Mouse (Mus musculus): ENCODE data around the gene Cyth1. TPM values are rescaled to one million over a fixed set of nuclear protein-coding genes. Genes with fewer than 3 reads are reported as not detected.

The Cyth1 gene
- polyA plus RNA-seq, 1 experiment: 6.1 TPM

GRCm38 (mm10) chr11:118289562-118289961 lies 41.2 kb upstream of the Cyth1 start:
- TF ChIP-seq CTCF (IDR thresholded peaks at IDR 0.05; ENCODE audit: low read depth, low read length) (no peak), EP300 (IDR thresholded peaks at IDR 0.05; ENCODE audit: insufficient read depth, low read depth, low read length) (no peak), POLR2A (IDR thresholded peaks at IDR 0.05; ENCODE audit: insufficient read depth, low read length) (no peak)
- Histone ChIP-seq H3K27me3 (ENCODE audit: control insufficient read depth, insufficient read depth, low read length, poor library complexity, severe bottlenecking) (no peaks in the 10 kb centered on the region), H3K9me3 (replicated peaks; ENCODE audit: control insufficient read depth, insufficient read depth, low read length, poor library complexity, severe bottlenecking) (no peaks in the 10 kb centered on the region), H3K27ac (ENCODE audit: insufficient read depth, low read length) (no peak overlapping the region), H3K4me1 (ENCODE audit: control insufficient read depth, insufficient read depth, low read length) (no peaks in the 10 kb centered on the region), H3K4me3 (ENCODE audit: low read depth, low read length) (peak overlapping the region; percentile 90), H3K9ac (ENCODE audit: low read depth, poor library complexity, severe bottlenecking) (peak overlapping the region; percentile 76), H3K36me3 (ENCODE audit: control insufficient read depth, insufficient read depth, low read length, poor library complexity, severe bottlenecking) (peaks cover 25% of the 10 kb centered on the region)

- Histone ChIP-seq H3K36me3 (ENCODE audit: control insufficient read depth, insufficient read depth, low read length, poor library complexity, severe bottlenecking) (peaks cover 29% of the 10 kb centered on the region), H3K9ac (ENCODE audit: low read depth, poor library complexity, severe bottlenecking) (peak overlapping the region; percentile 76), H3K27me3 (ENCODE audit: control insufficient read depth, insufficient read depth, low read length, poor library complexity, severe bottlenecking) (no peaks in the 10 kb centered on the region), H3K9me3 (replicated peaks; ENCODE audit: control insufficient read depth, insufficient read depth, low read length, poor library complexity, severe bottlenecking) (no peaks in the 10 kb centered on the region), H3K4me1 (ENCODE audit: control insufficient read depth, insufficient read depth, low read length) (no peaks in the 10 kb centered on the region), H3K27ac (ENCODE audit: insufficient read depth, low read length) (no peak overlapping the region), H3K4me3 (ENCODE audit: low read depth, low read length) (peak overlapping the region; percentile 90)
- TF ChIP-seq EP300 (IDR thresholded peaks at IDR 0.05; ENCODE audit: insufficient read depth, low read depth, low read length): no peak
- TF ChIP-seq POLR2A (IDR thresholded peaks at IDR 0.05; ENCODE audit: insufficient read depth, low read length): no peak
- no peak for TF ChIP-seq CTCF (IDR thresholded peaks at IDR 0.05; ENCODE audit: low read depth, low read length)
Measured at GRCm38 (mm10) chr11:118289037-118289511, 40.7 kb upstream of the Cyth1 start.

GRCm38 (mm10) chr11:118287573-118287972 lies 39.2 kb upstream of the Cyth1 start:
- Histone ChIP-seq H3K27me3 (ENCODE audit: control insufficient read depth, insufficient read depth, low read length, poor library complexity, severe bottlenecking) (no peaks in the 10 kb centered on the region), H3K4me3 (ENCODE audit: low read depth, low read length) (no peak overlapping the region), H3K27ac (ENCODE audit: insufficient read depth, low read length) (no peak overlapping the region), H3K4me1 (ENCODE audit: control insufficient read depth, insufficient read depth, low read length) (no peaks in the 10 kb centered on the region), H3K36me3 (ENCODE audit: control insufficient read depth, insufficient read depth, low read length, poor library complexity, severe bottlenecking) (peaks cover 43% of the 10 kb centered on the region), H3K9ac (ENCODE audit: low read depth, poor library complexity, severe bottlenecking) (no peak overlapping the region), H3K9me3 (replicated peaks; ENCODE audit: control insufficient read depth, insufficient read depth, low read length, poor library complexity, severe bottlenecking) (no peaks in the 10 kb centered on the region)
- TF ChIP-seq POLR2A (IDR thresholded peaks at IDR 0.05; ENCODE audit: insufficient read depth, low read length) (no peak), CTCF (IDR thresholded peaks at IDR 0.05; ENCODE audit: low read depth, low read length) (no peak), EP300 (IDR thresholded peaks at IDR 0.05; ENCODE audit: insufficient read depth, low read depth, low read length) (no peak)

GRCm38 (mm10) chr11:118286434-118286833 lies 38.0 kb upstream of the Cyth1 start:
- H3K27ac ChIP-seq (ENCODE audit: insufficient read depth, low read length): no peak overlapping the region
- H3K9me3 ChIP-seq (replicated peaks; ENCODE audit: control insufficient read depth, insufficient read depth, low read length, poor library complexity, severe bottlenecking): no peaks in the 10 kb centered on the region
- H3K9ac ChIP-seq (ENCODE audit: low read depth, poor library complexity, severe bottlenecking): no peak overlapping the region
- no peaks in the 10 kb centered on the region for H3K4me1 ChIP-seq (ENCODE audit: control insufficient read depth, insufficient read depth, low read length)
- no peak overlapping the region for H3K4me3 ChIP-seq (ENCODE audit: low read depth, low read length)
- H3K36me3 ChIP-seq (ENCODE audit: control insufficient read depth, insufficient read depth, low read length, poor library complexity, severe bottlenecking): peaks cover 51% of the 10 kb centered on the region
- H3K27me3 ChIP-seq (ENCODE audit: control insufficient read depth, insufficient read depth, low read length, poor library complexity, severe bottlenecking): no peaks in the 10 kb centered on the region
- no peak for TF ChIP-seq EP300 (IDR thresholded peaks at IDR 0.05; ENCODE audit: insufficient read depth, low read depth, low read length)
- no peak for TF ChIP-seq POLR2A (IDR thresholded peaks at IDR 0.05; ENCODE audit: insufficient read depth, low read length)
- no peak for TF ChIP-seq CTCF (IDR thresholded peaks at IDR 0.05; ENCODE audit: low read depth, low read length)

- Histone ChIP-seq H3K27me3 (ENCODE audit: control insufficient read depth, insufficient read depth, low read length, poor library complexity, severe bottlenecking) (no peaks in the 10 kb centered on the region), H3K9me3 (replicated peaks; ENCODE audit: control insufficient read depth, insufficient read depth, low read length, poor library complexity, severe bottlenecking) (no peaks in the 10 kb centered on the region), H3K4me1 (ENCODE audit: control insufficient read depth, insufficient read depth, low read length) (no peaks in the 10 kb centered on the region), H3K36me3 (ENCODE audit: control insufficient read depth, insufficient read depth, low read length, poor library complexity, severe bottlenecking) (peaks cover 53% of the 10 kb centered on the region), H3K4me3 (ENCODE audit: low read depth, low read length) (no peak overlapping the region), H3K9ac (ENCODE audit: low read depth, poor library complexity, severe bottlenecking) (no peak overlapping the region), H3K27ac (ENCODE audit: insufficient read depth, low read length) (no peak overlapping the region)
- TF ChIP-seq POLR2A (IDR thresholded peaks at IDR 0.05; ENCODE audit: insufficient read depth, low read length) (no peak), EP300 (IDR thresholded peaks at IDR 0.05; ENCODE audit: insufficient read depth, low read depth, low read length) (no peak), CTCF (IDR thresholded peaks at IDR 0.05; ENCODE audit: low read depth, low read length) (no peak)
Measured at GRCm38 (mm10) chr11:118285791-118286190, 37.4 kb upstream of the Cyth1 start.

- Histone ChIP-seq H3K36me3 (ENCODE audit: control insufficient read depth, insufficient read depth, low read length, poor library complexity, severe bottlenecking) (peaks cover 41% of the 10 kb centered on the region), H3K4me3 (ENCODE audit: low read depth, low read length) (no peak overlapping the region), H3K4me1 (ENCODE audit: control insufficient read depth, insufficient read depth, low read length) (no peaks in the 10 kb centered on the region), H3K27ac (ENCODE audit: insufficient read depth, low read length) (no peak overlapping the region), H3K27me3 (ENCODE audit: control insufficient read depth, insufficient read depth, low read length, poor library complexity, severe bottlenecking) (no peaks in the 10 kb centered on the region), H3K9ac (ENCODE audit: low read depth, poor library complexity, severe bottlenecking) (no peak overlapping the region), H3K9me3 (replicated peaks; ENCODE audit: control insufficient read depth, insufficient read depth, low read length, poor library complexity, severe bottlenecking) (no peaks in the 10 kb centered on the region)
- TF ChIP-seq EP300 (IDR thresholded peaks at IDR 0.05; ENCODE audit: insufficient read depth, low read depth, low read length): no peak
- TF ChIP-seq CTCF (IDR thresholded peaks at IDR 0.05; ENCODE audit: low read depth, low read length): no peak
- TF ChIP-seq POLR2A (IDR thresholded peaks at IDR 0.05; ENCODE audit: insufficient read depth, low read length): no peak
Measured at GRCm38 (mm10) chr11:118280218-118280617, 31.8 kb upstream of the Cyth1 start.

Measured in ES-Bruce4 (cell line).